Mouse (Mus musculus) frontal cortex, postnatal 10 days (tissue): Measurements from ENCODE around the gene Map1s.

Experiments used
- DNase-seq, 2 experiments: peaks; one replicate each; pipeline ENCODE4 v3.0.0; 2022; ENCODE audit warnings: low spot score in 2 of 2, mixed read lengths in 1 of 2

Gene Map1s

DNA sequence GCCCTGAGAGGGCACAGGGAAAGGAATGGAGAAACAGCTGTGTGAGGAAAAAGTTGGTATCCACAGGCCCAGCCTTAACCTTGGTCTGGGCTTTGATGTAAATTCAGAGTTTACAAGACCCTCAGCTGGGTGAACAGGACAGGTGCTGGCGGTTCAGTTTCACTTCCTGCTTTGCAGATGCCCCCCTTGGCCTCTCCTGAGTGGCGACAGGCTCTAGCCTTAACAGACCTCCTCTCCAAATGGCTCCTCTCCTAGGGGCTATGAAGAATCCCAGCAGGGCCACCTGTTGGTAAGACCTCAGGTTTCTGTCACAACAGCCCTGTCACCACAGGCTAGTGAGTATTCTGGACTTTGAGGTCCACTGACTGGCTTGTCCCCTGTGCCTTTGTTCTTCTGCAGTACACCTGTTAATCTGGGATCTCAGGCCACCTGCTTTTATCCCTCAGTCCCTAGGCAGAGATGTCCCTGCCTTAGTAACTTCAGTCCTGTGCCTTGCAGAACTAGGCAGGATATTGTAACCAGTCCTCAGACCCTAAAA lies 7.0 kb upstream of the Map1s start:
- DNase-seq: no peak

DNA sequence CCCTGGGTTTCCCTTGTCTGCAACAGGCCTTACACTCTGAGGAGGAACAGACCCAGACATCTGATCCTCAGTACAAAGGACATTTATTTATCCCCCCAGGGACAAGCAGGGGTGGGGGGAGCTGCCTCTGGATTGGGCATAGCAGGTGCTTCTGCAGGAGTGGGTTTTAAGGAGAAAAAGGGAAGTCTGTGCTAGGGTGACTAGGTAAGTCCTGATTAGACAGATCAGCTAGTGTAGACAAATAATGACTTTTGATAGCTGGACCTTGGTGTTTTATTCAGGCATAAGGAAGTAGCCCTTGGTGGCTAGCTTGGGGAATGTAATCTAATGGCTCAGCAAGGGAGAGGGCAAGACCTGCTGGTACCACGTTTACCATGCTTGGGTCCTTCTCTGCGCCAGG lies 6.5 kb upstream of the Map1s start:
- DNase-seq: no peak

DNA sequence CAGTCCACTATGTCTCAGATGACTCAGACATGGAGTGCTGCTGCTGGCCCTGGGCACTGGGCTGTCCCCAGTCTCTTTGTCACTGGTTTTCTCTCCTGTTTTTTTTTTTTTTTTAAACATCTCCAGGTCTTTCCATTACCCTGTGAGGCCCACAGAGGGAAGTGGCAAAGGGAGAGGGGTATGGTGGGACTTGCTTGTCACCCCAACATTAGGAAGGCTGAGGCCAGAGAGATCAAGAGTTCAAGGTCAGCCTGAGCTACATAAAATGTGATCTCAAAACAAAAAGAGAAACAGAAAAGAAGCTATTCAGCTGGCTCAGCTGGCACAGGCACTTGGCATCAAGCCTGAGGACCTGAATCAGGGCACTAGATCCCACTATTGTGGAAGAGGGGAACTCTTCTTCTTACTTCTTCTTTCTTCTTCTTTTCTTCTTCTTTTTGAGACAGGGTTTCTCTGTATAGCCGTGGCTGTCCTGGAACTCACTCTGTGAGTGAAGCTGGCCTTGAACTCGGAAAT lies 4.8 kb upstream of the Map1s start:
- DNase-seq: no peak

DNA sequence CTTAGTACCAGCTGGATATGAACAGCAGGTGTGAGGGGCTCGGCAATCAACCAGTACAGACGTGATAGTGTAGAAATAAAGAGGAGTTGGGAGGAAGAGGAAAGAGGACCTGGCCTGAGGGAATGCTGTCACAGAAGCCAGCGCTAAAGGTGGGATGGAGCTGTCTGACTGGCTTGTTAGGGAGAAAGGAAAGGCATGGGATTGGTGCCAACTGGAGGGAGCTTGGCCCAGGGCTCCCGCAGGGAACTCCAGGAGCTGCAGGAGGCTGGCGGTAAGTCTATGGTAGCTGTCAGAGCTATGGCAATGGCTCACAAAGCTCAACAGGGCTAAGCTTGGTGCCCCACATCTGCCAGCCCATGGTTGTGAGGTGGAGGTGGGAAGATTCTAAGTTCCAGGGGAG lies 3.5 kb upstream of the Map1s start:
- no peak for DNase-seq

DNA sequence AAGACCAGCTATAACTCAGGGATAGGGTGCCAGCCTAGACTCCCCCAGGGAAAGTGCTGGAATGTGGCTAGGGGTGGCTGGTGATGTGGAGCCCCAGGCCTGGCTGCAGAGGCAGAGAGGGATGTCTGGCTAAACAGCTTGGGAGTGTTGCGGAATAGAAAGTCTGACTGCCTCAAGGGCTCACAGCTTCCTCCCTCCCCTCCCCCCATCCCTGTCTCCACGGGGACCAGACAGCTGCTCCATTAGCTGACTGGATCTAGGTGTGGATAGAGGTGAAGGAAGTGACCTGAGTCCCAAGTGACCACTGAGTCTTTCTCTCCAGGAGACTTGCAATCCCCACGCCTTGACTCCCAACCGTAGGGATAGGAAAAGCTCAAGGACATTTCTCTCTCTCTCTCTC lies 2.6 kb upstream of the Map1s start:
- DNase-seq: no peak

DNA sequence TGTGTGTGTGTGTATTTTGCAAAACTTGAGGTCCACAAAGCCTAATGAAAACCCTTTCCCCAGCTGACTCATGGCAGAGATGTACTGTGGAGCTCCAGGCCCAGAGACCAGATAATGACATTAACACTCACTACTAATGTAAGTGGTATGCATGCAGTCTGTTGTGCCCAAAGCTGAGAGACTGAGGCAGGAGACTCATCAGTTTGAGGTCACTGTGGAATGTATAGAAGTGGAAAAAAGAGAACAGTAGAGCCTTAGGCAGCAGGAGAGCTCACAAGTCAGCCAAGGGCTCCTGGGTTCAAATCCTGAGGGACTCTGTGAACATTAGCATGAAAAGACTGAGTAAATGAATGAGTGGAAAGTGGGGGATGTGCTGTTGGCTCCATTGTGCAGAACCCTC lies 2.1 kb upstream of the Map1s start:
- DNase-seq: no peak

DNA sequence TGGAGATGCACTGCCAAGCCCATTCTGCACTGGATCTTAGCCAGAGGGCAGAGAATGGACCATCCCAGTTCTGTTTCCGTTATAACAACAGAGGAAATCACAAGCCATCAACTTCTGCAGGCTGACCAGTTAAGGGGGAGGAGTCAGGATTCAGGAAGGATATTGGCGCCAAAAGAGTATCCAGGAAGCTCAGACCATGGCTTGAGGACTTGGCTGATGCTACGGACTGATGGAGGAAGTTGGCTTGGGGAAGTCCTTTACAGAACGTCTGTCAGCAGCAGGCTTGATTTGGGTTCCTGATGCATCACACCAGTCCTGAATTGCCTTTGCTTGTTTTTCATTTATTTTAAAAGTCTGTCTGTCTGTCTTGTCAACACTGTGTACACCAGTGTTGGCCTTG lies 1.2 kb upstream of the Map1s start:
- DNase-seq: no peak

DNA sequence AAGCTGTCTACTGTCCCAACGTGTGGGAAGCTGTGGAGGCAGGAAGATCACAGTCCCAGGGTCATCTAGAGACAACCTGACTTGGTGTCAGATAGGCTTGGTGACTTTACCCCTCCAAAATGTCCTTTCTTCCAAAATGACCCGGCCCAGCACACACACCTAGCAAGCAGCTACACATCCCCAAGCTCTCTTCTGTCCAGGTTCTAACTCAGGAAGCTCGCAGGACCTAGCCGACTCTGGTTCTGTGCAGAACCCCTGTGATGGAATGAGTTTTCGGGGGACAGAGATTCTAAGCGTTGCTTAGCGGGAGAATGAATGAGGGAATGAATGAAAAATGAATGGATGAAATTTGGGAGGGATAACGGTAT lies 285 bp upstream of the Map1s start:
- no peak for DNase-seq

DNA sequence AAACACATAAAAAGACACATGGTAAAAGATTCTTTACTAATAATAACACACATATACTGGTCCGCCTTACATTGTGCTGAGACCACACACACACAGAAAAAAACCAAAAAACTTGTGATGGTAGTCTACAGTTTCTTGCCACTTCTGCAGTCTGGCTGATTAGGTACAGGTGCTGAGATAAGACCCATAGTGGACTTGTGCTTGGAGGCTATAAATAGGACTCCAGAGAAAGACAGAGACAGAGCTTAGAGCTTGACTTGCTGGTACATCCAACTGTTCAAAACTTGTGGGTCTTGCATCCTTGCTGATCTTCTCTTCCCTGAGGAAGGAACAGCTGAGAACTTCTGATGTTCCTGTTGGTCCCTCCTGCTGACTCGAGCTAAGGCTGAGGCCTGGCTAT lies 1.8 kb downstream of the Map1s start:
- DNase-seq: no peak

DNA sequence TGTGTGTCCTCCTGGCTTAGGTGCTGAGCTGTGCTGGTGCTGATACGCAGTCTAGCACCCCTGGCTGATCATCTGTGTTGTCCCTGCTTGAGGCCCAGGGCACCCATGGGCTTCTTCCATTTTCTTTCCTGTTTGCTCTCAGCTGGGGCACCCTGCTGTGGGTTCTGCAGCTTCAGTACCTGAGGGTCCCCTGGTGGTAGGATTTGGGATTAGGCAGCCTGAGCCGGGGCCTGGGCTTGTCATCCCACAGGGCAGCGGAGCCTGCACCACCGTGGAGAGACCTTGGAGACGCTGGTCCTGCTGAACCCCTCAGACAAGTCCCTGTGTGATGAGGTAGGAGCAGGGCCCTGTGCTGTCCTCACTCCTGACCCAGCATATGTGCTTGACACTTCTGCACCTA lies 5.9 kb downstream of the Map1s start:
- no peak for DNase-seq

DNA sequence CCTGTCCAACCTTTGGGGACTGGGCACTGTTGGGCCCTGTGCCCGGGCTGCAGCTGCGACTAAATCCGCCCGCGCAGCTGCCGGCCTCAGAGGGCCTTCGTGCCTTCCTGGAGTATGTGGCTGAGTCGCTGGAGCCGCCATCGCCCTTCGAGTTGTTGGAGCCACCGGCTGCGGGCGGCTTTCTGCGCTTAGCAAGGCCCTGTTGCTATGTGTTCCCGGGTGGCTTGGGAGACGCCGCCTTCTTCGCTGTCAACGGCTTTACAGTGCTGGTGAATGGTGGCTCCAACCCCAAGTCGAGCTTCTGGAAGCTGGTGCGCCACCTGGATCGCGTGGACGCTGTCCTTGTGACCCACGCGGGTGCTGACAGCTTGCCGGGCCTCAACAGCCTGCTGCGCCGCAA lies 7.2 kb downstream of the Map1s start:
- no peak for DNase-seq

DNA sequence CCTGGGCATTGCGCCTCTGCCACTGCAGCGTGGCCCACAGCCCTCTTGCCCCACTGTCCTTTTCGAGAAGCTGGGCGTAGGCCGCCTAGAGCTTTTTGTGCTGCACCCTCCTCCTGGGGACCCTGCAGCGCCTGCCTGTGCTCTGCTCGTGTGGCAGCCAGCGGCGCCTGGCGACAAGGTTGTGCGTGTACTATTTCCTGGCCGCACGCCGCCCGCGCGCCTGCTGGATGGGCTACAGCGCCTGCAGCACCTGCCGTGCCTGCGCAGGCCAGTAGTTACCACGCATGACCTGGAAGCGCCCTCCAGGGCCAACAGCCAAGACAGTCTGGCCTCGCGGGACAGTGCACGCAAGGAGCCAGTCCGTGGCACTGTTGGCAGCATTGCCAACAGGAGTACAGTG lies 7.8 kb downstream of the Map1s start:
- DNase-seq: no peak

DNA sequence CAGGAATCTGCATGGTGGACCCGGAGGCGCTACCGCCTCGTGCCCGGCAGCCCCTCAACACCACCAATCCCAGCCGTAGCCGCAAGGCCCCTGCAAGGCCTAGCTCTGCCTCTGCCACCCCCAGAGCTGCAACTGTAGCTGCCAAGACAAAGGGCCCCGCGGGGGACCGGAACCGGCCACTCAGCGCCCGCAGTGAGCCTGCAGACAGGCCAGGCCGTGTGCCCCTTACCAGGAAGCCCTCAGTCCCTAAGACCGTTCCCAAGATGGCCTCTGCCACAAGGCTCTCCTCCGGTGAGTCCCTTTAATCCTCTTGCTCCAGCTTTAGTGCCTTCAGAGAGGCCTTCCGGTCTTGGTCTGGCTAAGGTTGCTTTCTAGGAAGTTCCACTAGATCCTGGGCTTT lies 9.0 kb downstream of the Map1s start:
- no peak for DNase-seq

DNA sequence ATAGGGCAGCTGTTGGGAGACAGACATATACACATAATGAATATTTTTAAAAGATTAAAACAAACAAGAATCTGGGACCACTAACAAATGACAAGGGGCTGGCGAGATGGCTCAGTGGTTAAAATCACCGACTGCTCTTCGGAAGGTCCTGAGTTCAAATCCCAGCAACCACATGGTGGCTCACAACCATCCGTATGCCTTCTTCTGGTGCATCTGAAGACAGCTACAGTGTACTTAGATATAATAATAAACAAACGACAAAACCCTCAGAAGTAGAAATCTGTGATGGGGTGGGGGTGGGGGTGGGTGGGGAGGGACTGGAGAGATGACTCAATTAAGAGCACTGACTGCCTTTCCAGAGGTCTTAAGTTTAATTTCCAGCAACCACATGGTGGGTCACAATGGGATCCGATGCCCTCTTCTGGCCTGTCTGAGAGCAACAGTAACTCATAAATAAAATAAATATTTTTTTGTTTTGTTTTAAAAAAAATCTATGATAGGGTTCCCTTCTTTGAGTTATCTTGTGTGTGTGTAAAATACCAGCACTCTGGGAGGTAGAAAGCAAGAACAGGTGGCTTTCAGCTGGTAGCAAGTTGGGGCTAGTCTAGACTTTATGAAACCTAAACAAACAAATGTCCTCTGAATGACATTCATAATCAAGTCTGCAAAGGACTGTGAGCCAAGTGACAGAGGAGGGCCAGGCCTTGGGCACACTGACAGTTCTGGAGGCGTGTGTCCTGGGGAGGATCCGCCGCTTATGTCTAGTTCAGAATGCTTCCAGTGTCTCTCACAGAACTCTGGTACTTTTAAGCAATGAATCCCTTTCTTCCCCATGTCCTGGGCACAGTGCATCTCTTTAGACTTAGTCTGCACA lies 14.6 kb downstream of the Map1s start:
- DNase-seq: no peak

DNA sequence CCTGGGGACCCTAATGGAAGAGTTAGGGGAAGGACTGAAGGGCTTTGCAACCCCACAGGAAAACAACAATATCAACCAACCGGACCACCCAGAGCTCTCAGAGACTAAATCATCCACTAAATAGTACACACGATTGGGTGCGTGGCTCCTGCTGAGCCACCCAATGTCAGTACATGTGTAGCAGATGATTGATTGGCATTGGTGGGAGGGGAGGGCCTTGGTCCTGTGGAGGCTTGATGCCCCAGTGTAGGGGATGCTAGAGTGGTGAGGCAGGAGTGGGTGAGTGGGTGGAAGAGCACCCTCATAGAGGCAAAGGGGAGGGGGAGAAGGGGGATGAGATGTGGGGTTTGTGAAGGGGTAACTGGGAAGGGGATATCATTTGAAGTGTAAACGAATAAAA lies 18.4 kb downstream of the Map1s start:
- no peak for DNase-seq

DNA sequence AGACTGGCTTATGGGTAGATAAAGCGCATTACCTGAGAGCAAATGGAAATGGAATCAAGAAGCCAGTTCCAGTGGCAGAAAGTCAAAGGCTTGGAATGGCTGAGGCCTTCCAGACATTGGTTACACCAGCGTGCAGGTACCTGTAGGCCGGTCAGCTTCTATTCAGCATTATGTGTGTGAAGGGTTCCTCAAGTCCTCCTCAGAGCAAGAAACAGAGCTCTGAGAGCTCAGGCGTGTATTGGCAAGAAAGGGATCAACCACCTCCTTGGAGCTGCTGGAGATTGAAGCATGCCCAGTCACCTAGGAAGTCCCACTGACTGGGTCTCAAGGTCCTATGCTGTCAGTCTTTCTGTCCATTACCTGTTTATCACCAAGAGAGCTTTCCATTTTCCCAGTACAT lies 20.0 kb downstream of the Map1s start:
- DNase-seq: no peak

DNA sequence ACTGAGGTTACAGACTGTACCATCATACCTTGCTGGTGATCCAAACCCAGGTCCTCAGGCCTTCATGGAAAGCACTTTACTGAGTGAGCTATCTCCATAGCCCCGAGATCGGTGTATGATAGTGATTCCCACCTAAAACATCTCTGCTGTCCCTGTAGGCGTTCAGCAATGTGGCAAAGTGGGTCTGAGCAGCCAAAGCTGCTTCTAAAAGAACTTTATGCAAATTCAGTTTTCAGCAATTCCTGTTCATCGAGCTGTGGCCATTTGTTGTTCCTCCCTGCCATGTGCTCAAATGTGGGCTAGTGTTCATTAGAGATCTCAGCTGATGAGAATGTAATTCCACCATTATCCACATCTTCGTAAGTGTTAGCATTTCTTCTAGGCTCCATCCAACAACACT lies 20.7 kb downstream of the Map1s start:
- no peak for DNase-seq

DNA sequence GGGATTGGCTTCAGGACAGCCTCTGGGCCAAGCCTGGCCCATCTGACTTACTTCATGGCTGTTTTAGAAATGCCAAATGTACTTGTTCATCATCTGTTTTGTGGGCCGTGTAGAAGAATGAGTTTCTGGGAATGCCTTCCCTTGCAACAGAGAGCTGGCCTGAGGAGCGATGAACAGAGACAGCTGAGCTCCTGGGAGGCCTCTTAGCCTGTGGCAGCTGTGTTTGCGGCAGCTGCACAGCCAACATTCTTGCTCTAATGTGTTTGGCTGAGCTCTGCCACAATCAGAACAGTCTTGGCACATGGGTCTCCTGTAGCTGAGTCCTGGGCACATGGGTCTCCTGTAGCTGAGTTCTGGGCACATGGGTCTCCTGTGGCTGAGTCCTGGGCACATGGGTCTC lies 22.4 kb downstream of the Map1s start:
- DNase-seq: no peak

DNA sequence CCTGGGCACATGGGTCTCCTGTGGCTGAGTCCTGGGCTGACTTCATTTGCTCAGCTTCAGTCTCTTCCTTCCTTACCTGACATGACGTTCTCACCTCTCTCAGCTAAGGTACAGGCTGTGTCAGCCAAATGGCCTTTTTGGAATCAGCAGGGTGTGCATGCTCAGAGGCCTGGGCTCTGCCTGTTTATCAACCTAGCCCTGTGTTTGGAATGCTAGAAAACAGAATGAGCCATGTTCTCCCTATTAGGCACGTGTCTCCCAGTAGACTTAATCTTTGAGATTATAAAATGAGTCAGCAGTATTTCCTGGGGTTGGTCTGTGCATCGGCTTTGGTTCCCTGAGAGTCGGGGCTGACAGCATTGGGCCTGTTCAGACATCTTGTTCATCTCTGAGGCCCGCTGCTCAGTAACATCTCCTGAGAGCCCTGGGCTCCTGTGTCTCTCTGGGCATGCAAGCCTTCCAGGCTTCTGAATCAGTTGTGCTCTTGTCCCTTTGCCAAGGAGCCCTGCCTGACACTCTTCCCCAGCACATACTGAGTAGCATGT lies 23.1 kb downstream of the Map1s start:
- no peak for DNase-seq

DNA sequence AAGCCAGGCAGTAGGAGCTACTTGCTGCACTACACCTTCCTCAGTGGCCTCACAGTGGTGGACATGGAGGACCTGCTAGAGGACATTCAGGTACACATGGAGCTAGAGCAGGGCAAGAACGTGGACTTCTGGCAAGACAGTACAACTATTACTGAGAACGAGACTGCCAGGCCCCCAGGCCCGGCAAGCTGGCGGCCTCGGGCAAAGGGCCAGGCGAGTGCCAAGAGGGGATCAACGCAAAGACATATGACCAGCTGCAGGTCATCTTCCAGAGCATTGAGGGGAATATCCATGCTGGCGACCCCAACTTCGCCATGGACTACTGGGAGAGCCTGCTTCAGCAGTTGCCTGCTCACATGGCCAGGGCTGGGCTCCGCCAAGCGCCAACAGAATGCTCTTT lies 26.0 kb downstream of the Map1s start:
- no peak for DNase-seq

DNA sequence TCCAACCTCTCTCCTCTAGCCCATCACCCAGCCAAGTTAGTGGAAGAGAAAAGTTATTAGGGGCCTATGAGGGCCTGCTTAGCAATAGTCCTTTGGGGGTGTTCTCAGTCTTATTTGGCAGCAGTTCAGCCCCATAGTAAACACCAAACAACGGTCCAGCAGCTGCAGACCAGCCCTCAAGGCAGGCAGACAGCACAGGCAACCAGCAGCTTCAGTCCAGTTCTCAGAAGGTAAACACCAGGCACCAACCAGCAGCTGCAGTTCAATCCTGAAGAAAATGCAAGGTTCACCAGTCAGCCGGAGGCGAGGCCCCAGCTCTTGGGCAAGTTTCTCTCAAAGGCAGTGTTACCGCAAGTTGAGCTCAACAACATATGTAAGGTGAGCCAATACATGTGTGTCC lies 27.3 kb downstream of the Map1s start:
- no peak for DNase-seq

DNA sequence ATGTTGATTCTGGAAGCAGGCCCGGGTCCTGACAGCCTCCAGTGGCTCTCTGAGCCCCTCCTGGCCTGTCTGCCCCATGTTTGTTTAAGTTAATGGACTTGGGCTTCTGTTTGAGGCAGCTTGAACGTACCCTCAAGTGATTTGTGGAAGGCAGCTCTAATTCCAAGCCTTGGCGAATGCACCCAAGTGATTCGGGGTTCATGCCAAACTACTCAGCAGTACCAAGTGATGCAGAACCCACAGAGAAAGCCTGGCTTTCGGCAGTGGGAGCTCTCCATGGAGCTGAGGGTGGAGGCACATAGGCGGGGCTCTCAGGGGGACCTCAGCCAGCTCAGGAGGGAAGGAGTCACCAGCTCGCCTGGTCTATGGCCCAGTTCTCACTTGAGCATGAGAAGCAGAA lies 29.1 kb downstream of the Map1s start:
- DNase-seq: no peak

DNA sequence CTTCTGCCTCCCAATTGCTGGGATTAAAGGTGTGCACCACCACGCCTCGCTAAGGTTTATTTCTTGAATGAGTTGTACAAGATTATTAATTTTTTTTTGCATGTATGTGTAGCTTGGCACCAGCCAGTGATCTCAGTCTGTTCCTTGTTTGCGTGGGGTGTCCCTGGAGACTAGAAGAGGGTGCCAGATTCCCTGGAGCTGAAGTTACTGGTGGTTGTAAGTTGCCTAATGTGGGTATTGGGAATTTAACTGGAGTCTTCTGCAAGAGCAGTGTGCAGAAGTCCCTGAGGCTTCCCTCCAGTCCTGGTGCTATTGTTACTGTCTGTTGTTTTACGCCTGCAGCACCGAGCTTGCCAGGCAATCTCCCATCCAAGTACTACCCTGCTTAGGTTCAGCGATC lies 31.5 kb downstream of the Map1s start:
- no peak for DNase-seq
